Mouse (Mus musculus): ENCODE data around the gene Dtx1.

Dtx1 gene

GRCm38 (mm10) chr5:120644227-120644626 lies 67.5 kb downstream of the Dtx1 start:
- DNase-seq (ENCODE audit: low read depth, low spot score): no peak

DNA sequence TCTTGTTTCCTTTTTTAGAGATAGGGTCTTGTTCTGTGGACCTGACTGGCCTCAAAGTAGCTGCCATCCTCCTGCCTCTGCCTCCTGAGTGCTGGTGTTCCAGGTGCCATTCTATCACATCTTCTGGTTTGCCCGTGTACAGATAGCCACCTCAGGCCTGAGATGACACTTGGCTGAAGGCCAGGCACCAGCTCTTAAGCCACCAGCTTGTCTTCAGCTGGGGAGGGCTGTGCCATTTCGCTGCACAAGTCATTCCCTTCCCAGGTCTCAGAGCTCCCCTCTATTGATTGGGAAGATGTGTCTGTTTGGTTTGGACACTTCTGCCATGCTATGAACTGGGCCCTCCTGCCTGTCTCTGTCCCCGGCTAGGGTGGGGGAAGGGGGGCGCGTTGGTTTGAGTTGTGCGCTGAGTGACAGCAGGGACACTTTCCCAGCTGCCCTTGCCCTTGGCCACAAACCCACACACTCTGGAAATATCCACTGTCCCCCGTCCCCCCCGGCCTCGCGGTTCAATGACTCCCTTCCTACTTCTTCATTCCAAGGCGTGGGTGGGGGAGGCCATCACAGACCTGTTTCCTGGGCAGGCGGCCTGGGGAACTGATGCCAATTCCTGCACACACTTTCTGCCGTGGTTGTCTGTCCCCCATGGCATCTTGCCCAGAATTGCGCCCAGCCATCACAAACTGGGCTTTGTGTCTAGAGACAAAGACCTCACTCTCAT lies 68.2 kb downstream of the Dtx1 start:
- DNase-seq (ENCODE audit: low read depth, low spot score): no peak

GRCm38 (mm10) chr5:120640094-120640493 lies 71.6 kb downstream of the Dtx1 start:
- DNase-seq (ENCODE audit: low read depth, low spot score): no peak

- no peak for DNase-seq (ENCODE audit: low read depth, low spot score)
Measured at GRCm38 (mm10) chr5:120635633-120636032, 76.1 kb downstream of the Dtx1 start.

DNA sequence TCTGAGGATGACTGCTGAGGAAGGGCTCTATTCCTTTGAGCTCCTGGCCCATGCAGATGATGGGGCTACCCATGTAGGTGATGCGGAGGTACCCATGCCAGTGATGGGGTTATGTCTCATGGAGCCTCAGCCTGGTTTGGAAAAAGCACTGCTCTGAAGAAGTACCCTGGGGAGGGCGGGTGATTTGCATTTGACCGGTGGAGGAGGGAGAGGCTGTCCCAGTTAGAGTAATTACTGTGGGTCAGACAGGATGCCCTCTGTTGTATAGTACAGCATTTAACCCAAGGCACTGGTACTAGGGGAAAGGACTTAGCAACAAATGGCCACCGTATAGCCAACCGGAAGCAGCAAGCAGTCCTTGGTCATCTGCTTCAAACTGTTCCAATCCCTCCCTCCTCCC lies 76.9 kb downstream of the Dtx1 start:
- DNase-seq (ENCODE audit: low read depth, low spot score): no peak

DNA sequence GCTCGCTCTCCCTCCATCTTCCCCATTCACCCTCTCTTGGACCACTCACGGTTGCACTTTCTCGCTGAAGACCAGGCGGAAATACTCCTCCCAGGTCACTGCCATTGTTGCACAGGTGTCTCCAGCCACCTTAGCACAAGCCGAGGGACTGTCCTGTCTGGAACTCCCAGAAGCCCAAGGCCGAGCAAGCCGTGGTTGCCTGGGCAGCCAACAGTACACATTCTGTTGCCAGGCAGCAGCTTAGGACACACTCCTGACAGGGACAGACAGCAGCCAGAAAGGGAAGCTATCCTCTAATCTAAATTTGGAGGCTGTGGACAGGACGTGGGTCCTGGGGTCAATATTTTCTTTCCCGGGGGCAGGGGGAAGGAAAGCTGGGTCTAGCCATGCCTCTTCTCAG lies 77.6 kb downstream of the Dtx1 start, which contains the start of gene Cfap73:
Gene Cfap73, minus strand, starts transcription at position 105 of the 400 bp plus-strand sequence.
- DNase-seq (ENCODE audit: low read depth, low spot score): no peak

DNA sequence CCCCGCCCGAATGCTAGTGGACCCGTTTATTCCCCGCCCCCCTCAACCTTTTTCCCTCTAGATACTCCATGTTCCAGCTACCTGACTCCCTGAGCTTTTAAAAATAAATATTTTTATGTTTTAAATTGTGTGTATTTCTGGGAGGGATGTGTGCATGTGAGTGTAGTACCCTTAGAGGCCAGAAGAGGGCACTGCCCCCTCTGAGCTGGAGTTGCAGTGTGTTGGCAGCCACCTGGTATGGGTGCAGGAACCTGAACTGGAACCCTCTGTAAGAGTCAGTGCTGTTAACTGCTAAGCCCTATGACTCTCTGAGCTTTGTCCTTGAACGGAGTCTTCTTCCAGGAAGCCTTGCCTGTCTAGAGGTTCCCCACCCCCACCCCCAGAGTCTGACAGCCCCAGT lies 79.8 kb downstream of the Dtx1 start:
- no peak for DNase-seq (ENCODE audit: low read depth, low spot score)

DNA sequence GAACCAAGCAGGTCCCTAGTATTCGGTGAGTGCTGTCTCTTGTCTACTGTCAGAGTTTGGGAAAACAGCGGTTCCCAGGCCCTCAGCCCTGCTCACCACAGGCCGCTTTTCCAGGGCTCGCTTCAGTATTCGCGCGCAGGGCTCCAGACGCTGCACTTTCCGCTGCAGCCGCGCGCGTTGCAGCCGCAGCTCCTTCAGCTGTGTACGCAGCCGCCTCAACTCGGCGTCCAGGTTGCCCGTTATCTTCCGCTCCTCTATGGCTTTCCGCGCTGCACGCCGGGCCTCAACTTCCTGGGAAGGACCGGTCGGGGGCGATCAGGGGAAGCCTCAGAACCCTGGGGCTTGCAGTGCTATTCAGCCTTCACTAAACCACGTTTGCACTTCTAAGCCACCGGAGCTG lies 80.6 kb downstream of the Dtx1 start:
- DNase-seq (ENCODE audit: low read depth, low spot score): no peak
